ENCODE assay signal across 12 mouse cellular contexts in genomic region chr9:99870780-99871555, GRCm38 (mm10). TPM values are rescaled to one million over a fixed set of nuclear protein-coding genes. Genes with fewer than 3 reads are reported as not detected.
DNase-seq lines count a peak whose midpoint lies in the region; ATAC-seq lines count a peak whose summit lies in the region.
"Had no signal": no experiment of that assay in that cellular context is flagged by ENCODE, and none has a peak within 500 bp of the region (broad histone marks: within the 10 kb centered on the region; RNA-seq: fewer than 3 reads in every experiment).

No protein-coding gene starts in this region.

- no peaks in the 10 kb centered on the region for H3K36me3 ChIP-seq in midbrain, embryonic 11.5 days (ENCODE audit: control insufficient read depth, insufficient read depth, low read length)

- peak overlapping the region; percentile 27; the same call in 1 of the 2 replicates for H3K9ac ChIP-seq in midbrain, embryonic 11.5 days (ENCODE audit: low read length)

- no peaks in the 10 kb centered on the region for H3K9me3 ChIP-seq in midbrain, embryonic 11.5 days (ENCODE audit: control insufficient read depth, low read length)

- no peak overlapping the region for H3K27ac ChIP-seq in midbrain, embryonic 11.5 days (ENCODE audit: low read depth, low read length)
- H3K27ac ChIP-seq: layer of hippocampus, adult 2 months had no signal

- peaks cover 97% of the 10 kb centered on the region for H3K27me3 ChIP-seq in midbrain, embryonic 11.5 days (ENCODE audit: control insufficient read depth, insufficient read depth, low read length)

- peak overlapping the region; percentile 18; the same call in 1 of the 2 replicates for H3K4me3 ChIP-seq in midbrain, embryonic 11.5 days (ENCODE audit: low read depth, low read length)
- H3K4me3 ChIP-seq: layer of hippocampus, adult 2 months had no signal

- 1% methylated on average over 37 of the region's 37 CpGs for WGBS in midbrain, embryonic 11.5 days

- peak overlapping the region; percentile 36 for H3K4me2 ChIP-seq in midbrain, embryonic 11.5 days

- ATAC-seq in midbrain, embryonic 11.5 days (ENCODE audit: low FRiP score) = no peak
- ATAC-seq: lung, postnatal 0 days had no signal

- peak; percentile 67 to 70 for DNase-seq in cerebellum, postnatal 10 days
- no peak for DNase-seq in cerebellum, adult 9-11 months
- DNase-seq in right cerebral cortex, postnatal 4 days = peak; percentile 19
- DNase-seq in right cerebral cortex, postnatal 10 days (ENCODE audit: low spot score in 2 of 2) = no peak
- DNase-seq in midbrain, embryonic 11.5 days (ENCODE audit: low spot score, missing footprints) = peak; percentile 95
- DNase-seq in kidney, adult 8-10 months = no peak
- DNase-seq in left cerebral cortex, adult 11 months (ENCODE audit: low spot score) = no peak
- DNase-seq in ovary, postnatal 10 days (ENCODE audit: low spot score) = no peak
- DNase-seq: cerebellum, adult 11 months had no signal

- peaks cover 36% of the 10 kb centered on the region for H3K4me1 ChIP-seq in midbrain, embryonic 11.5 days (ENCODE audit: control insufficient read depth, insufficient read depth, low read length)

RNA-seq across cellular contexts. Expression of gene Sox14, which starts 5.0 kb away (rescaled TPM):
- polyA plus RNA-seq in midbrain, embryonic 11.5 days (2014; fragmentation: Nextera tagmentation; extraction: Ambion mirVana) = 12.4 and 14.0 TPM in 2 replicates
- polyA plus RNA-seq: lung, postnatal 0 days; thymus, postnatal 0 days had no signal

Comparison
In these comparisons a context has a peak if more than half of its experiments do, and no peak if none do; other contexts are left out.
1. DNase-seq: peak in cerebellum, postnatal 10 days (2 of 2), right cerebral cortex, postnatal 4 days (single experiment) and midbrain, embryonic 11.5 days (single experiment); none in cerebellum, adult 9-11 months (single experiment), right cerebral cortex, postnatal 10 days (0 of 2), kidney, adult 8-10 months (0 of 2), left cerebral cortex, adult 11 months (single experiment) and ovary, postnatal 10 days (single experiment).